In genomic region chr16:76363641-76364040, GRCm38 (mm10) we compare ENCODE assay signal across 27 mouse cellular contexts. TPM values are rescaled to one million over a fixed set of nuclear protein-coding genes. Genes with fewer than 3 reads are reported as not detected.
A peak's percentile ranks its signal among the peaks of the same experiment; 100 is the strongest.
DNase-seq lines count a peak whose midpoint lies in the region; ATAC-seq and TF ChIP-seq lines count a peak whose summit lies in the region.
"Had no signal": no experiment of that assay in that cellular context is flagged by ENCODE, and none has a peak within 500 bp of the region (broad histone marks: within the 10 kb centered on the region; RNA-seq: fewer than 3 reads in every experiment).

No protein-coding gene starts in this region.

- TF ChIP-seq CTCF in layer of hippocampus, adult 2 months (conservative IDR thresholded peaks at IDR 0.05) = no peak

- no peak overlapping the region for H3K4me3 ChIP-seq in layer of hippocampus, adult 2 months
- H3K4me3 ChIP-seq: embryonic facial prominence, embryonic 12.5 days; forebrain, embryonic 12.5 days; gastrocnemius, adult 2 months; heart, embryonic 12.5 days; hindbrain, embryonic 12.5 days; limb, embryonic 15.5 days; midbrain, embryonic 10.5 days; myocyte; neural tube, embryonic 13.5 days had no signal

- ATAC-seq in hematopoietic stem cell, adult 5-6 weeks (replicated peaks in 1 of 2; ENCODE audit: insufficient read depth in 1 of 2, low FRiP score in 2 of 2, low TSS enrichment in 1 of 2, low read depth in 1 of 2, poor library complexity in 2 of 2, severe bottlenecking in 2 of 2) = peak; percentile 50 to 68; a peak in 3 of 4 replicates
- ATAC-seq: intestine, postnatal 0 days; midbrain, embryonic 16.5 days had no signal

- peak overlapping the region; percentile 43; the same call in 1 of the 2 replicates for H3K27ac ChIP-seq in layer of hippocampus, adult 2 months
- H3K27ac ChIP-seq: embryonic facial prominence, embryonic 12.5 days; forebrain, embryonic 12.5 days; gastrocnemius, adult 2 months; hindbrain, embryonic 12.5 days; limb, embryonic 15.5 days; midbrain, embryonic 10.5 days; neural tube, embryonic 13.5 days had no signal

- no peak for DNase-seq in layer of hippocampus, adult 2 months (ENCODE audit: low spot score in 2 of 2)
- DNase-seq in layer of hippocampus, adult 11-12 months (ENCODE audit: low spot score) = no peak
- DNase-seq in thymus, postnatal 14 days = peak; percentile 39
- DNase-seq in thymus, postnatal 4 days = no peak
- no peak for DNase-seq in cerebellum, postnatal 36 days
- no peak for DNase-seq in cerebellum, postnatal 25 days
- no peak for DNase-seq in lung, postnatal 10 days
- DNase-seq: adrenal gland, postnatal 25 days; cerebellum, adult 9-10 months; gastrocnemius, adult 2 months; heart, postnatal 10 days; kidney, postnatal 25 days; left cerebral cortex, postnatal 4 days; lung, adult 18-20 months; lung, postnatal 14 days had no signal

RNA-seq across cellular contexts. Expression of gene Nrip1, which starts 10.0 kb away (rescaled TPM):
- 10 to 100 TPM; 56.1 to 60.0 TPM for total RNA-seq in layer of hippocampus, adult 2 months (2021)
- 58.3 and 66.5 TPM in 2 replicates for total RNA-seq in hematopoietic stem cell, adult 5-6 weeks (2017)
- total RNA-seq: CH12.LX had no signal
